Mouse (Mus musculus): Measurements from ENCODE around the gene Itga2b. TPM values are rescaled to one million over a fixed set of nuclear protein-coding genes. Genes with fewer than 3 reads are reported as not detected.

Itga2b gene
- 4.3 and 5.3 TPM in 2 replicates for polyA plus RNA-seq (2014; fragmentation: Nextera tagmentation; extraction: Ambion mirVana)

DNA sequence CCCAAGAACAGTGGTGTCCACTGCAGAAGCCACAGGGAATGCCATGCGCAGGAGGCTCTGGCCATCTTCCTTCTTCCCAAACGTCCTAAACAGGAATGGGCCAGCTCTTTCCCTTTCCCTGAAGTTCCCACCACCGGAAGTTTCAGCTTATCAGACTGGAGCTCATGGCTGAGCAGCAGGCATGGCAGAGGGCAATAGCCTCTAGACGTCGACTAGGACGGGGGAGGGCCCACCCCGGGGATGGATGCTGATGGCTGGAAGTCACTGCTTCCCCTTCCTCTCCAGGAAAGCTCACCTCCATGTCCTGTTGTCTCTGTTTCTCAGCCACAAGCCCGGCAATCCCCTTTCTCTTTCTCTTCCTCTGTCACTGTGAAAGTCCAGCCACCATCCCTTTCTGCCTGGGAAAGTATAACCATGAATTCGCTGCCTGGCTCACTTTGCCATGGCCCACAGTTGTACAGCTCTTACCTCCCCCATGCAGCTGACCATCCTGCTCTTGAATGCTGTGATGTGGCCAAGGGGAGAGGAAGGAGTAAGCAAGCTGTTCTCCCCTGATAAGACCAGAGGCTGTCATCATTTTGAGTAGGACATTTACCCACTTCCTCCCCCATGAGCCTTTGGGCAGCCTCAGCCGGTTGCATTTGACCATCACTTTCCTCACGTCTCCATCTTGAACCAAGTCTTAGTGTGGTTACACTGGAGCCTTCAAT, at the start of gene Itga2b:
Itga2b (minus strand) TSS at position 475 of the 710 bp plus-strand sequence.
- H3K27ac ChIP-seq (ENCODE audit: low read depth, low read length): no peak within 1 kb of the TSS
- DNase-seq (ENCODE audit: low spot score) (no peak), ATAC-seq (no peak)
- no peak within 1 kb of the TSS for H3K4me3 ChIP-seq (ENCODE audit: low read depth, low read length)
- no peaks in the 10 kb centered on the region for H3K9me3 ChIP-seq (replicated peaks; ENCODE audit: control insufficient read depth, low read length)
- 73% methylated on average over 11 of the region's 11 CpGs for WGBS
- no peaks in the 10 kb centered on the region for H3K27me3 ChIP-seq (replicated peaks; ENCODE audit: control insufficient read depth, insufficient read depth, low read length)
- H3K4me1 ChIP-seq (ENCODE audit: control insufficient read depth, insufficient read depth, low read length): peaks cover 17% of the 10 kb centered on the region
- no peak within 1 kb of the TSS for H3K9ac ChIP-seq (ENCODE audit: low read length)
- H3K36me3 ChIP-seq (ENCODE audit: control insufficient read depth, insufficient read depth, low read length): no peaks in the 10 kb centered on the region
- H3K4me2 ChIP-seq (ENCODE audit: low read length): no peak within 1 kb of the TSS

DNA sequence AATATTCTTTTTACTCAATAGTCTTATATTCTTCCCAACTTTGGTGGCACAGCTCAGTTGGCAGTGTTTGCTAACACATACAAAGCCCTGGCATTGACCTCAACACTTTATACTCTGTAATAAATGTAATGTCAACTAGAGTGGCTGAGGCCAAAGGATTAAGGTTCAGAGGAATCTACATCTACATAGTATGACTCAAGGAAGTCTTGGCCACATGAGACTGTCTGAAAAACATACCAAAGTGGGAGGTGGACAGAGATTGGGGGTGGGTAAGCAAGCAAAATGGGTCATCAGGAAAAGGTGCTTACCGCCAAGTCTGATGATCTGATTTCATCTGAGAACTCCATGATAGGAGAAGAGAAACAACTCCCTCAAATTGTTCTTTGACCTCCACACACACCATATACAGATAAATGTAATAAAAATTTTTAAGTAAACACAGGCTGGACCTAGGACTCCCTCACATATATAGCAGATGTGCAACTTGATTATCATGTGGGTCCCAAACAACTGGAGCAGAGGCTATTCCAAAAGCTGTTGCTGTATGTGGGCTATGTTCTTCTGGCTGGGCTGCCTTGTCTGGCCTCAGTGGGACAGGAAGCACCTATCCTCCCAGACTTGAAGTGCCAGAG, 45.0 kb upstream of the Itga2b start:
- no peak for DNase-seq (ENCODE audit: low spot score)

DNA sequence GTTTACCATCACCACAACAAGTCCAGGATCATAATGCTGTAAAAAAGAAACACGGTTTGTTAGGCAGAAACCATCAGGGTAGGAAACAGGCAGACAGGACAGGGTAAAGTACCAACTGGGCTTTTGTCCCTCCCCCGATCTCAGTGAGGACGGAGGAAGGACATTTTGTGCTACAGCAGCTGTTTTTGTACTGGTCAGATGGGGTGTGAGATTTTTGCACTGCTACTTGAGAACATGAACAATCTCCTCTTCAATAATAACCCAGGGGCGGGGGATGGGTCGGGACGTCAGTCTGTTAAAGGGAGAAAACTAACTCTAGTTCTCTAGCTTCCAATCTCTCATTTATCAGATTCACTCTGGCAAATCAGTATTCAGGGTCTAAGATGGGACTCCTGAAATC, 40.3 kb upstream of the Itga2b start:
- H3K4me1 ChIP-seq (ENCODE audit: control insufficient read depth, insufficient read depth, low read length): no peaks in the 10 kb centered on the region
- no peak overlapping the region for H3K27ac ChIP-seq (ENCODE audit: low read depth, low read length)
- no peak overlapping the region for H3K4me3 ChIP-seq (ENCODE audit: low read depth, low read length)
- peaks cover 10% of the 10 kb centered on the region for H3K36me3 ChIP-seq (ENCODE audit: control insufficient read depth, insufficient read depth, low read length)
- WGBS: 59% methylated on average over 6 of the region's 6 CpGs
- H3K4me2 ChIP-seq (ENCODE audit: low read length): no peak overlapping the region
- ATAC-seq (no peak), DNase-seq (ENCODE audit: low spot score) (peak; percentile 3)
- H3K9me3 ChIP-seq (replicated peaks; ENCODE audit: control insufficient read depth, low read length): no peaks in the 10 kb centered on the region
- no peaks in the 10 kb centered on the region for H3K27me3 ChIP-seq (replicated peaks; ENCODE audit: control insufficient read depth, insufficient read depth, low read length)
- H3K9ac ChIP-seq (ENCODE audit: low read length): no peak overlapping the region

More for the DNA sequence above, 45.0 kb upstream of the Itga2b start:
- peaks cover 10% of the 10 kb centered on the region; the same call in 1 of the 2 replicates for H3K36me3 ChIP-seq (ENCODE audit: control insufficient read depth, insufficient read depth, low read length)
- no peak overlapping the region for H3K9ac ChIP-seq (ENCODE audit: low read length)
- H3K4me3 ChIP-seq (ENCODE audit: low read depth, low read length): no peak overlapping the region
- H3K27me3 ChIP-seq (replicated peaks; ENCODE audit: control insufficient read depth, insufficient read depth, low read length): no peaks in the 10 kb centered on the region
- WGBS: 100% methylated on average over 1 of the region's 1 CpGs
- no peaks in the 10 kb centered on the region for H3K9me3 ChIP-seq (replicated peaks; ENCODE audit: control insufficient read depth, low read length)
- ATAC-seq: no peak
- no peaks in the 10 kb centered on the region for H3K4me1 ChIP-seq (ENCODE audit: control insufficient read depth, insufficient read depth, low read length)
- H3K27ac ChIP-seq (ENCODE audit: low read depth, low read length): no peak overlapping the region
- no peak overlapping the region for H3K4me2 ChIP-seq (ENCODE audit: low read length)

DNA sequence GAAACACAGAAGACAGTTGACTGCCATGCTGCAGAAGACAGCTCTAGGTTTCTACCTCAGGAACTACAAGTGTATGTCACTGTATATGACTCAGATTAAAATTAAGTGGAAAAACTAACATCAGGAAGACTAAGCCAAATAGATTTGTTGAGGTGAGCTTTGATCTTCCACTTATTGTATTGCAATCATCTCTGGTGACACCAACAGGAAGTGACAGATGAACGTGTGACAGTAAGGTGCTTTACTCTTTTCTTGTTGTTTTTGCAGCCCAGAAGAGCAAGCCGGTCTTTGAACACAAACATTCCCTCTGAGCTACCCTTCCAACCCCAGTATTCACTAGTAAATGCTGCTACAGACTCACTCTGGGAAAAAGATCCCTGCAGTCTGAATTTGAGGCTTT, 26.8 kb upstream of the Itga2b start:
- no peak overlapping the region for H3K4me3 ChIP-seq (ENCODE audit: low read depth, low read length)
- H3K27ac ChIP-seq (ENCODE audit: low read depth, low read length): no peak overlapping the region
- H3K27me3 ChIP-seq (replicated peaks; ENCODE audit: control insufficient read depth, insufficient read depth, low read length): no peaks in the 10 kb centered on the region
- H3K9me3 ChIP-seq (replicated peaks; ENCODE audit: control insufficient read depth, low read length): no peaks in the 10 kb centered on the region
- no peak overlapping the region for H3K4me2 ChIP-seq (ENCODE audit: low read length)
- no peaks in the 10 kb centered on the region for H3K4me1 ChIP-seq (ENCODE audit: control insufficient read depth, insufficient read depth, low read length)
- 78% methylated on average over 2 of the region's 2 CpGs for WGBS
- ATAC-seq (no peak), DNase-seq (ENCODE audit: low spot score) (no peak)
- H3K9ac ChIP-seq (ENCODE audit: low read length): no peak overlapping the region
- H3K36me3 ChIP-seq (ENCODE audit: control insufficient read depth, insufficient read depth, low read length): peaks cover 62% of the 10 kb centered on the region

DNA sequence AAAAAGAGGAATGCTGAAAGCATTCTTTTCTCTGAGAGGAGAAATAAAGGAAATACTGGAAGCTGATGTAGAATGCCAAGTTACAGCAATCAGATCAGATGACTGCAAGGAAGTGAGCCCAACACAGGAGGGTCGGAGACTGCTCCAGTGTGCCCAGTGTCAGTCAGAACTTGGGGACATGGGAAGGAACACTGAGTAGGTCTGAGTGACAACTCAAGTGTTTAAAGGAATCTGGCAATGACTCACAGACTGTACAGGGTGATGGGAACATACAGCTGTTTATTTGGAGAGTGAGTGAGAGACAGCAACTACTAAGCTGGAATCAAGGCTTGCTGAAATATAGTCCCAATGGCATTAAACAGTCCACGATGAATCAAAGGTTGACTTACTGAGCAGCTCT, 26.3 kb upstream of the Itga2b start:
- Histone ChIP-seq H3K4me2 (ENCODE audit: low read length) (no peak overlapping the region), H3K4me1 (ENCODE audit: control insufficient read depth, insufficient read depth, low read length) (no peaks in the 10 kb centered on the region), H3K27me3 (replicated peaks; ENCODE audit: control insufficient read depth, insufficient read depth, low read length) (no peaks in the 10 kb centered on the region), H3K9ac (ENCODE audit: low read length) (no peak overlapping the region), H3K27ac (ENCODE audit: low read depth, low read length) (no peak overlapping the region), H3K4me3 (ENCODE audit: low read depth, low read length) (no peak overlapping the region), H3K9me3 (replicated peaks; ENCODE audit: control insufficient read depth, low read length) (no peaks in the 10 kb centered on the region), H3K36me3 (ENCODE audit: control insufficient read depth, insufficient read depth, low read length) (peaks cover 60% of the 10 kb centered on the region)
- DNase-seq (ENCODE audit: low spot score) (no peak), ATAC-seq (no peak)
- WGBS: 93% methylated on average over 2 of the region's 2 CpGs

DNA sequence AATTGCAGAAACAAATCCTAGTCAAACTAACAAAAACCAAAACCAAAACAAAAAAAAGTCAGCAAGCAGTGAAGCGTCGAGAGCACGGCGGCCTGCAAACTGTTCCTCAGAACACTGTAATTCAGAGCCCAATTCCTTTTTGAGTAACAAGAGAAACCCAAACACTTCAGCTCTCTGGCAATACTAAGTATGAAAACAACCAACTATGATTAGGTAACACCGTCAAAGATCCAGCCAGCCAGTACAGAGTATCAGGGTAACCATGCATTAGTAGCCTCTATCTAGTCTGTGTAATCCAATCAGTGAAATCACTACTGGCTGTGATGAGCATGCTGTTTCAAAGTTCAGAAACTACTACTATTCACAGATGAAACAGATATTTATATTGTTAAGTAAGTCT, 25.8 kb upstream of the Itga2b start:
- ATAC-seq: no peak
- no peaks in the 10 kb centered on the region for H3K27me3 ChIP-seq (replicated peaks; ENCODE audit: control insufficient read depth, insufficient read depth, low read length)
- no peak overlapping the region for H3K27ac ChIP-seq (ENCODE audit: low read depth, low read length)
- WGBS: 95% methylated on average over 5 of the region's 5 CpGs
- H3K4me3 ChIP-seq (ENCODE audit: low read depth, low read length): no peak overlapping the region
- H3K4me1 ChIP-seq (ENCODE audit: control insufficient read depth, insufficient read depth, low read length): no peaks in the 10 kb centered on the region
- no peak for DNase-seq (ENCODE audit: low spot score)
- H3K9ac ChIP-seq (ENCODE audit: low read length): no peak overlapping the region
- H3K9me3 ChIP-seq (replicated peaks; ENCODE audit: control insufficient read depth, low read length): no peaks in the 10 kb centered on the region
- H3K36me3 ChIP-seq (ENCODE audit: control insufficient read depth, insufficient read depth, low read length): peaks cover 55% of the 10 kb centered on the region
- no peak overlapping the region for H3K4me2 ChIP-seq (ENCODE audit: low read length)

DNA sequence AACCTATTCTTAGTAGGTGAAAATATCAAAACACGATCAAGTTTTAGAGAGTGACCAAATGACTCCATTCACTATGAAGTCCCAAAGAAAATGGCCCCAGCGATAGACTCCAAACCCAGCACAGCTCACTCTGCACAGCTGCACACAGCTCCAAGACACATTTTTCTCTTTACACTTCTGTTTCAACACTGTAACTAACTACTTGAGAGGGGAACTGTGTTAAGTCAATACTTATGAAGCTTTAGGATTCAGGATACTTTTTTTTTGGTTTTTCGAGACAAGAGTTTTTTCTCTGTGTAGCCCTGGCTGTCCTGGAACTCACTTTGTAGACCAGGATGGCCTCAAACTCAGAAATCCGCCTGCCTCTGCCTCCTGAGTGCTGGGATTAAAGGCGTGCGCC, 25.2 kb upstream of the Itga2b start:
- no peak overlapping the region for H3K27ac ChIP-seq (ENCODE audit: low read depth, low read length)
- no peak for ATAC-seq
- H3K9me3 ChIP-seq (replicated peaks; ENCODE audit: control insufficient read depth, low read length): no peaks in the 10 kb centered on the region
- WGBS: 95% methylated on average over 6 of the region's 6 CpGs
- no peaks in the 10 kb centered on the region for H3K27me3 ChIP-seq (replicated peaks; ENCODE audit: control insufficient read depth, insufficient read depth, low read length)
- H3K4me3 ChIP-seq (ENCODE audit: low read depth, low read length): no peak overlapping the region
- no peak for DNase-seq (ENCODE audit: low spot score)
- no peak overlapping the region for H3K4me2 ChIP-seq (ENCODE audit: low read length)
- no peak overlapping the region for H3K9ac ChIP-seq (ENCODE audit: low read length)
- H3K4me1 ChIP-seq (ENCODE audit: control insufficient read depth, insufficient read depth, low read length): no peaks in the 10 kb centered on the region
- H3K36me3 ChIP-seq (ENCODE audit: control insufficient read depth, insufficient read depth, low read length): peaks cover 49% of the 10 kb centered on the region

DNA sequence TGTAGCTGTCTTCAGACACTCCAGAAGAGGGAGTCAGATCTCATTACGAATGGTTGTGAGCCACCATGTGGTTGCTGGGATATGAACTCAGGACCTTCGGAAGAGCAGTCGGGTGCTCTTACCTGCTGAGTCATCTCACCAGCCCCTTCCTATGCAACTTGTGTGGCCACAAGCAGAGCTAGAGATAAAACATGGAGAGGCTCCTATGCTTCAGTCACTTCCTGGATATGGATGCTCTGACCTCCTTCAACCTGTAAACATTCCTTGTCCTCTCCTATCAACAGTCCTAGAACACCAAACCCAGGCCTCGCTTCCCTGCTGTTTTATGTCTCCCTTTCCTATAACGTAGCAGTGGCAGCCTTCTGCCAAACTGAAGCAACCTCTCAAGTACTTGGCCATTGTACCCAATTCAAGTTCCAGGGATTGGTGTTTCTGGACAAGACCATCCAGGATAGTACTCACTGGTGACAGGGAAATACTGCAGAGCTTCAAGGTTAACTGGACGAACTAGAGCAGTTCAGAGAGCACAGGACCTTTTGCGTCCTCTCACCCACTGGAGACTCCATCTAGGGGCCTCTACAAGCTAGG, 24.2 kb upstream of the Itga2b start:
- 92% methylated on average over 7 of the region's 7 CpGs for WGBS
- DNase-seq (ENCODE audit: low spot score) (no peak), ATAC-seq (no peak)
- no peak overlapping the region for H3K9ac ChIP-seq (ENCODE audit: low read length)
- H3K27me3 ChIP-seq (replicated peaks; ENCODE audit: control insufficient read depth, insufficient read depth, low read length): no peaks in the 10 kb centered on the region
- no peaks in the 10 kb centered on the region for H3K4me1 ChIP-seq (ENCODE audit: control insufficient read depth, insufficient read depth, low read length)
- H3K9me3 ChIP-seq (replicated peaks; ENCODE audit: control insufficient read depth, low read length): no peaks in the 10 kb centered on the region
- H3K4me3 ChIP-seq (ENCODE audit: low read depth, low read length): no peak overlapping the region
- no peak overlapping the region for H3K4me2 ChIP-seq (ENCODE audit: low read length)
- H3K36me3 ChIP-seq (ENCODE audit: control insufficient read depth, insufficient read depth, low read length): peaks cover 41% of the 10 kb centered on the region
- no peak overlapping the region for H3K27ac ChIP-seq (ENCODE audit: low read depth, low read length)

DNA sequence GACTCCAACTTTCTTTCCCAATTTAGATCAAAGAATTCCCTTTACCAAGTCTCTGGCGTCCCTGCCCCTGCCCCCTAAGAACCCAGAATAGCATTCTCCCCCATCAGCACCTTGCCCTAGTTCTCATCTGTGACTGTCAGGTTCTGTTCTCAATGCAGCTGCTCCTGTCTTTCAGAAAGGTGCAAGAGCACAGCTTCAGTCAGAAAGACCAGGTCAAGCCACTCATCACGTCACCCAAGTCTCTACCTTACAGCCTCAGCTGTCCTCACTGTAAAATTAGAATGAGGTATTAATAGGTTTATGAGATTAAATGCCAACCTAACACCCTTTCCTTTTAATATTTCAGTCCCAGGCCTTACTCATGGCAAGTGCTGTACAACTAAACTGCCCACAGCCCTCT, 23.3 kb upstream of the Itga2b start:
- DNase-seq (ENCODE audit: low spot score) (no peak), ATAC-seq (no peak)
- Histone ChIP-seq H3K4me3 (ENCODE audit: low read depth, low read length) (no peak overlapping the region), H3K27ac (ENCODE audit: low read depth, low read length) (no peak overlapping the region), H3K27me3 (replicated peaks; ENCODE audit: control insufficient read depth, insufficient read depth, low read length) (no peaks in the 10 kb centered on the region), H3K4me2 (ENCODE audit: low read length) (no peak overlapping the region), H3K9me3 (replicated peaks; ENCODE audit: control insufficient read depth, low read length) (no peaks in the 10 kb centered on the region), H3K4me1 (ENCODE audit: control insufficient read depth, insufficient read depth, low read length) (no peaks in the 10 kb centered on the region), H3K9ac (ENCODE audit: low read length) (no peak overlapping the region), H3K36me3 (ENCODE audit: control insufficient read depth, insufficient read depth, low read length) (peaks cover 34% of the 10 kb centered on the region)
- 91% methylated on average over 2 of the region's 2 CpGs for whole genome bisulfite sequencing

All from forebrain, embryonic 14.5 days (tissue).